Mouse (Mus musculus) megakaryocyte, embryonic 14.5 days (primary cell): ENCODE measurements around the gene Tcaf3.

Source experiments
- FLI1 ChIP-seq: IDR thresholded peaks from 2 replicates; pipeline ENCODE4 v1.6.1; 2012; ENCODE audit warnings: low read length, inconsistent platforms, mixed read lengths
- GATA1 ChIP-seq: IDR thresholded peaks from 3 replicates; pipeline ENCODE4 v1.6.1; 2012; ENCODE audit warnings: mixed read lengths, low read length, inconsistent platforms, borderline replicate concordance

- no peak for TF ChIP-seq GATA1
- no peak for TF ChIP-seq FLI1
These were observed 14.7 kb upstream of the Tcaf3 start for GRCm38 (mm10) chr6:42612218-42612617.
